Mouse (Mus musculus) adrenal gland, adult 8-10 months (tissue): ENCODE results near the gene Gm7138. TPM values are rescaled to one million over a fixed set of nuclear protein-coding genes. Genes with fewer than 3 reads are reported as not detected.
"Not testable (repeated sequence)": the region's sequence is repeated elsewhere in the genome, so short reads cannot be mapped to it uniquely, and the experiment has no call there.

ENCODE experiments used
- DNase-seq: peaks from one replicate; pipeline ENCODE4 v3.0.0; 2022
- total RNA-seq, 4 experiments: library from RNA; stranded (reverse); gene quantifications; 2 replicates each; pipeline ENCODE4 v1.2.4; 2022

Gm7138 gene
- total RNA-seq, 4 experiments from 2014 or later = not detected

DNA sequence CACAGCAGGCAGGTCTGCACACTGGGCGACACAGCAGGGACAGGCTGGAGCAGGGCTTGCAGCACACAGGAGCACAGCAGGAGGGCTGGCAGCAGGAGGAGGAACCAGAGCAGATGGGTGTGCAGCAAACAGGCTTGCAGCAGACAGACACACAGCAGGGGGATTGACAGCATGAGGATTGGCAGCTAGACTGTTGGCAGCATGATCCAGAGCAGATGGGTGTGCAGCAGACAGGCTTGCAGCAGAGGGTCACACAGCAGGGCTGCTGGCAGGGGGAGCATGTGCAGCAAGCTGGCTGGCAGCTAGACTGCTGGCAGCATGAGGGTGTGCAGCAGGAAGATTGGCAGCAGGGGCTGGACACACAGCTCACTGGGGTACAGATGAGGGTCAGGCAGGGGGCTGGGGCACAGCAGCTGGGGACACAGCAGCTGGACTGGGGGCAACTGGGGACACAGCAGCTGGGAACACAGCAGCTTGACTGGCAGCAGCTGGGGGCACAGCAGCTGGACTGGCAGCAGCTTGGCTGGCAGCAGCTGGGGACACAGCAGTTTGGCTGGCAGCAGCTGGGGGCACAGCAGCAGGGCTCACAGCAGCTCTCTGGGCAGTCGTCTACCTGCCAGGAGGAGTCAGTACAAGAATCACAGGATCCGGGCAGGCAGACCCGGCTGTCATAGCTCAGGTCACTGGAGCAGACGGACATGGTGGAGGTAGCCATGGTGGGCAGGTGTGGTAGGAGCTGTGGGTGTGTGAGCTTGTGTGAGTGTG is 34.6 kb downstream of the Gm7138 start, which contains the start of gene Gm18596:
Gene Gm18596, minus strand, starts transcription at position 715 of the 765 bp plus-strand sequence.
- DNase-seq = not testable (repeated sequence)

DNA sequence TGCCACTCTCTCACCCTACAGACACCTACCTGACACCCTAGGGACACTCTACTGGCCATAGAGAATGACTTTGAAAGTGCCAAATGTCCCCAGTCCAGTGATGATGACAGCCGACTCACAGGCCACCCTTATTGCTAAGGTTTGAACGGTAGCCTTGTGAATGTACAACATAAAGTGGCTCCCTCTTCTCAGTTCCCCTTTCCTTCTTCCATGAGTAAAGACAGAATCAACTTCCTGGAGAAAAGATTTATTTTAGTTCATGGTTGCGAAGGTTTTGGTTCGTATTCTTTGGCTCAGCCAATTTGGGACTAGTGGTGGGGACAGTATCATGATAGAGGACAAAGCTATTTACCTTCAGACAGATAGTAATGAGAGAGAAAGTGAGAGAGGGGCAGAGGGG is 37.8 kb downstream of the Gm7138 start:
- DNase-seq = no peak

GRCm38 (mm10) chr10:77735928-77736327 is 40.8 kb downstream of the Gm7138 start:
- no peak for DNase-seq

GRCm38 (mm10) chr10:77729241-77729640 is 47.5 kb downstream of the Gm7138 start:
- no peak for DNase-seq

DNA sequence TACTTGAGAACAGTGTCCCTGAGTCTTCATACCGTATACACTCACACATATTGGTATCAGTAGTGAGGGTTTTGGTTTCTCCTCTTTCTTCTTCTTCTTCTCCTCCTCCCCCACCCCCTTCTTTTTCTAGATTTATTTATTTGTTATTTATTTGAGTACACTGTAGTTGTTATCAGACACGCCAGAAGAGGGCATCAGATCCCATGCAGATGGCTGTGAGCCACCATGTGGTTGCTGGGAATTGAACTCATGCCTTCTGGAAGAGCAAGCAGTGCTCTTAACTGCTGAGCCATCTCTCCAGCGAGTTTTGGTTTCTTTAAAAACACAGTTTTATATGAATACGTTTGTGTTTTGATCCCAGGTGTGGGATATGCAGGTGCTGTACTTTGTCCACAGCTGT is 48.5 kb downstream of the Gm7138 start:
- DNase-seq = no peak

Other genes with a start within 250 kb of the Gm7138 start
- gene Itgb2, start 246.7 kb downstream of the Gm7138 start, total RNA-seq = 10 to 100 TPM in 3 of 4 experiments, 1 to 10 TPM in 1; 8.6 to 16.8 (median 13.5) TPM
- 100 to 1,000 TPM; 207 to 236 (median 225) TPM for gene Pttg1ip, start 195.2 kb downstream of the Gm7138 start, total RNA-seq
- gene Sumo3, start 170.8 kb downstream of the Gm7138 start, total RNA-seq = 100 to 1,000 TPM in 3 of 4 experiments, 10 to 100 TPM in 1; 98.9 to 125 (median 115) TPM
- gene Gm49325, start 170.7 kb downstream of the Gm7138 start, total RNA-seq = 10 to 100 TPM; 15.2 to 24.8 (median 18.1) TPM
- gene Ube2g2, start 154.7 kb downstream of the Gm7138 start, total RNA-seq = 10 to 100 TPM; 46.0 to 63.0 (median 53.7) TPM
- 1 to 10 TPM in 1 of 4 experiments, under 1 TPM in 3; 0.15 to 1.4 (median 0.81) TPM for gene Tspear, start 90.4 kb downstream of the Gm7138 start, total RNA-seq
- not detected for gene Gm19402, start 86.2 kb downstream of the Gm7138 start, total RNA-seq
- gene Gm9508, start 79.7 kb downstream of the Gm7138 start, total RNA-seq = not detected
- not detected for gene Gm10272, start 70.3 kb downstream of the Gm7138 start, total RNA-seq
- gene Gm10024, start 65.5 kb downstream of the Gm7138 start, total RNA-seq = not detected
- not detected for gene Gm10142, start 61.1 kb downstream of the Gm7138 start, total RNA-seq
- gene Krtap12-1, start 56.3 kb downstream of the Gm7138 start, total RNA-seq = not detected
- not detected for gene Gm10100, start 50.5 kb downstream of the Gm7138 start, total RNA-seq
- not detected for gene Gm18596, start 34.3 kb downstream of the Gm7138 start, total RNA-seq
- gene Gm9736, start 25.6 kb downstream of the Gm7138 start, total RNA-seq = not detected
- not detected for gene Gm3233, start 17.3 kb downstream of the Gm7138 start, total RNA-seq
- gene Gm3238, start 5.6 kb downstream of the Gm7138 start, total RNA-seq = not detected
- not detected for gene Gm3250, start 5.6 kb upstream of the Gm7138 start, total RNA-seq
- not detected for gene Gm7137, start 11.3 kb upstream of the Gm7138 start, total RNA-seq
- gene Gm9639, start 18.1 kb upstream of the Gm7138 start, total RNA-seq = not detected
- gene Gm19668, start 22.2 kb upstream of the Gm7138 start, total RNA-seq = not detected
- gene Gm9507, start 34.9 kb upstream of the Gm7138 start, total RNA-seq = not detected
- not detected for gene Gm2696, start 37.7 kb upstream of the Gm7138 start, total RNA-seq
- not detected for gene Krtap10-4, start 50.2 kb upstream of the Gm7138 start, total RNA-seq
- not detected for gene Krtap10-10, start 59.0 kb upstream of the Gm7138 start, total RNA-seq
- not detected for gene Gm36176, start 69.9 kb upstream of the Gm7138 start, total RNA-seq
- not detected for gene Gm10318, start 75.9 kb upstream of the Gm7138 start, total RNA-seq
- gene Gm3285, start 85.0 kb upstream of the Gm7138 start, total RNA-seq = not detected
- gene Lrrc3, start 125.6 kb upstream of the Gm7138 start, total RNA-seq = 10 to 100 TPM in 1 of 4 experiments, 1 to 10 TPM in 3; 5.5 to 10.8 (median 7.3) TPM
- 10 to 100 TPM in 2 of 4 experiments, 1 to 10 TPM in 2; 2.2 to 10.4 (median 7.6) TPM for gene Trpm2, start 193.6 kb upstream of the Gm7138 start, total RNA-seq
- gene 1810043G02Rik, start 201.6 kb upstream of the Gm7138 start, total RNA-seq = 10 to 100 TPM; 18.8 to 41.2 (median 28.6) TPM
- gene Pfkl, start 233.1 kb upstream of the Gm7138 start, total RNA-seq = 100 to 1,000 TPM in 1 of 4 experiments, 10 to 100 TPM in 3; 79.7 to 108 (median 89.6) TPM